Mouse (Mus musculus): ENCODE measurements around the gene Ttc23l. TPM values are rescaled to one million over a fixed set of nuclear protein-coding genes. Genes with fewer than 3 reads are reported as not detected.

The Ttc23l gene
- polyA plus RNA-seq, 1 experiment, result not detected

- no peaks in the 10 kb centered on the region for H3K27me3 ChIP-seq (ENCODE audit: control insufficient read depth, insufficient read depth, low read length)
Observed at GRCm38 (mm10) chr15:10564201-10564600, 5.7 kb upstream of the Ttc23l start.

DNA sequence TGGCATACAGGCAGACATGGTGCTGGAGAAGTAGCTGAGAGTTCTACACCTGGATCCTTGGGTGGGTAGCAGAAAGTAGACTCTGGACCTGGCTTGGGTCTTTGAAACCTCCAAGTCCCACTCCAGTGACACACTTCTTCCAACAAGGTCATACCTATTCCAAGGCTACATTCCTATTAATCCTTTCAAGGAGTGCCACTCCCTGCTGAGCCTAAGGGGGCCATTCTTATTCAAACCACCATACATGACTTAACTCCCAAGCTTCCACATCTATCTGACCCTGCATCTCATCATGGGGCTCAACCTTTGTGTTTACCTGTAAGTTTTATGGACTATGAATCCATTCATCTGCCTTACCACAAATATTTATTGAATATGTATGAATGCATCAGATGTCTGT, 3.8 kb upstream of the Ttc23l start:
- TF ChIP-seq CTCF (IDR thresholded peaks at IDR 0.05; ENCODE audit: borderline replicate concordance, control insufficient read depth, extremely low read depth, insufficient read depth, low read length, poor library complexity) (no peak), POLR2A (IDR thresholded peaks at IDR 0.05; ENCODE audit: control insufficient read depth, extremely low read depth, insufficient read depth, low read length, poor library complexity) (no peak)
- no peak overlapping the region for H3K4me3 ChIP-seq (ENCODE audit: control insufficient read depth, insufficient read depth, low read length)
- H3K27me3 ChIP-seq (ENCODE audit: control insufficient read depth, insufficient read depth, low read length), result no peaks in the 10 kb centered on the region
- no peaks in the 10 kb centered on the region for H3K4me1 ChIP-seq (replicated peaks; ENCODE audit: control insufficient read depth, insufficient read depth, low read length)
- no peak overlapping the region for H3K27ac ChIP-seq (ENCODE audit: control insufficient read depth, insufficient read depth, low read length)
- no peak for DNase-seq
- no peaks in the 10 kb centered on the region for H3K36me3 ChIP-seq (ENCODE audit: control insufficient read depth, insufficient read depth, low read length)

More at GRCm38 (mm10) chr15:10564201-10564600, 5.7 kb upstream of the Ttc23l start:
- no peak overlapping the region for H3K27ac ChIP-seq (ENCODE audit: control insufficient read depth, insufficient read depth, low read length)
- no peaks in the 10 kb centered on the region for H3K4me1 ChIP-seq (replicated peaks; ENCODE audit: control insufficient read depth, insufficient read depth, low read length)
- H3K4me3 ChIP-seq (ENCODE audit: control insufficient read depth, insufficient read depth, low read length), result no peak overlapping the region
- WGBS, result 71% methylated on average over 1 of the region's 1 CpGs
- DNase-seq, result no peak
- TF ChIP-seq CTCF (IDR thresholded peaks at IDR 0.05; ENCODE audit: borderline replicate concordance, control insufficient read depth, extremely low read depth, insufficient read depth, low read length, poor library complexity) (no peak), POLR2A (IDR thresholded peaks at IDR 0.05; ENCODE audit: control insufficient read depth, extremely low read depth, insufficient read depth, low read length, poor library complexity) (no peak)
- no peaks in the 10 kb centered on the region for H3K36me3 ChIP-seq (ENCODE audit: control insufficient read depth, insufficient read depth, low read length)

- WGBS, result 96% methylated on average over 7 of the region's 7 CpGs
- Histone ChIP-seq H3K36me3 (ENCODE audit: control insufficient read depth, insufficient read depth, low read length) (no peaks in the 10 kb centered on the region), H3K27ac (ENCODE audit: control insufficient read depth, insufficient read depth, low read length) (no peak overlapping the region), H3K4me3 (ENCODE audit: control insufficient read depth, insufficient read depth, low read length) (no peak overlapping the region), H3K27me3 (ENCODE audit: control insufficient read depth, insufficient read depth, low read length) (no peaks in the 10 kb centered on the region), H3K4me1 (replicated peaks; ENCODE audit: control insufficient read depth, insufficient read depth, low read length) (no peaks in the 10 kb centered on the region)
- TF ChIP-seq POLR2A (IDR thresholded peaks at IDR 0.05; ENCODE audit: control insufficient read depth, extremely low read depth, insufficient read depth, low read length, poor library complexity) (no peak), CTCF (IDR thresholded peaks at IDR 0.05; ENCODE audit: borderline replicate concordance, control insufficient read depth, extremely low read depth, insufficient read depth, low read length, poor library complexity) (no peak)
- DNase-seq, result no peak
Observed at GRCm38 (mm10) chr15:10560005-10560404, 1.5 kb upstream of the Ttc23l start.

DNA sequence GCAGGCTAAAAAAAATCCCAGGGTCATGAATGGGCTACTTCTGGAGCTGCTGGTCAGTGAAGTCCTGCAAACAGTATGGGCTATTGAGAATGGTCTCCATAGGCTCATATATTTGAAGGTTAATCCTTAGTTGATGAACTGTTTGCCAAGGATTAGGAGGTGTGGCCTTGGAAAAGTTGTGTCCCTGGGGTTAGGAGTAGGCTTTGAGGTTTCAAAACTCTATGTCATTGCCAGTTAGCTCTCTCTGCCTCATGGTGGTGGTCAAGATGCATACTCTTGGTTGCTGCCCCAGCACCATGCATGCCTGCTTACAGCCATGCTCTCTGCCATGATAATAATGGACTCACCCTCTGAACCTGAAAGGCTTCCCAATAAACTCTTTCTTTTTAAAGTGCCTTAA, 4.1 kb downstream of the Ttc23l start:
- TF ChIP-seq CTCF (IDR thresholded peaks at IDR 0.05; ENCODE audit: borderline replicate concordance, control insufficient read depth, extremely low read depth, insufficient read depth, low read length, poor library complexity), result no peak
- no peak for TF ChIP-seq POLR2A (IDR thresholded peaks at IDR 0.05; ENCODE audit: control insufficient read depth, extremely low read depth, insufficient read depth, low read length, poor library complexity)

DNA sequence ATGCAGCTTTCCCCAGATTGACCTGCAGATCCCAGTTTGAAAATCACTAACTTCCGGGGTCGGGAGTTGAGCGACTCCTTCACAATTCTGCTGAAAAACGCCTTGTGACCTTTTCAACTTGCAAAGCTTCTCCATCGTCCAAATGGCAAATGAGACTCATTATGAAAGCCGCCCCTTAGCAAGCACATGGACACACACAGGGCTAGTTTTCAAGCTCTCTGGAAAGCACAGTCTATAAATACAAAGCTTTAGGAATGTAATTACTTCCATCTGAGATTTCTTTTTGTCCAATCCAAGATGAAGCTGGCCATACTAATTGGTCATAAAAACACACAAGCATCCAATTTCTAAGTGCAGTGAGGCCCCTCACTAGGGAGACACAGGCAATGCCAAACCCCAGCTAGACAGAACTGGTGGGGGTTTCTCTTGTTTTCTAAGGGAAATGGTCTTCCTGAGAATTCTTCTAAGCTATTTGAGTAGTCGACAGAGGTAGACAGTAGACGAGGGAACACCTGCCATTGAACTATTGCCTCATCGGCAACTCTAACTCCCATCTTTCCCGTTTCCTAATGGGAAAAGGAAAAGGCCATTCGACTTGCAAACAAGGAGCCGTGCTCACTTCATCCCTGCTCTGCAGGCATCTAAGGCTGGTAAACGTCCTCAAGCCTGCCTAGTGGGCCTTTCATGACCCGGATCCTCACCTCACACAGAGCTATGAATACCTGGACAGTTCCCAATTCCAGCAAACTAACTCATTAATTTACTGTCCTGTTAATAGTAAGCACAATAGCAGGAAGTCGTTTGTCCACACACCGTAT, 18.0 kb downstream of the Ttc23l start:
- no peaks in the 10 kb centered on the region for H3K36me3 ChIP-seq (ENCODE audit: control insufficient read depth, insufficient read depth, low read length)
- TF ChIP-seq CTCF (IDR thresholded peaks at IDR 0.05; ENCODE audit: borderline replicate concordance, control insufficient read depth, extremely low read depth, insufficient read depth, low read length, poor library complexity), result no peak
- no peak for TF ChIP-seq POLR2A (IDR thresholded peaks at IDR 0.05; ENCODE audit: control insufficient read depth, extremely low read depth, insufficient read depth, low read length, poor library complexity)
- H3K4me1 ChIP-seq (replicated peaks; ENCODE audit: control insufficient read depth, insufficient read depth, low read length), result no peaks in the 10 kb centered on the region
- H3K27me3 ChIP-seq (ENCODE audit: control insufficient read depth, insufficient read depth, low read length), result no peaks in the 10 kb centered on the region
- DNase-seq, result no peak
- 88% methylated on average over 16 of the region's 16 CpGs for WGBS
- no peak overlapping the region for H3K27ac ChIP-seq (ENCODE audit: control insufficient read depth, insufficient read depth, low read length)
- no peak overlapping the region for H3K4me3 ChIP-seq (ENCODE audit: control insufficient read depth, insufficient read depth, low read length)

More for the DNA sequence above, 4.1 kb downstream of the Ttc23l start:
- H3K4me1 ChIP-seq (replicated peaks; ENCODE audit: control insufficient read depth, insufficient read depth, low read length), result no peaks in the 10 kb centered on the region
- DNase-seq, result no peak
- H3K27me3 ChIP-seq (ENCODE audit: control insufficient read depth, insufficient read depth, low read length), result no peaks in the 10 kb centered on the region
- no peak overlapping the region for H3K27ac ChIP-seq (ENCODE audit: control insufficient read depth, insufficient read depth, low read length)
- no peaks in the 10 kb centered on the region for H3K36me3 ChIP-seq (ENCODE audit: control insufficient read depth, insufficient read depth, low read length)
- no peak overlapping the region for H3K4me3 ChIP-seq (ENCODE audit: control insufficient read depth, insufficient read depth, low read length)

DNA sequence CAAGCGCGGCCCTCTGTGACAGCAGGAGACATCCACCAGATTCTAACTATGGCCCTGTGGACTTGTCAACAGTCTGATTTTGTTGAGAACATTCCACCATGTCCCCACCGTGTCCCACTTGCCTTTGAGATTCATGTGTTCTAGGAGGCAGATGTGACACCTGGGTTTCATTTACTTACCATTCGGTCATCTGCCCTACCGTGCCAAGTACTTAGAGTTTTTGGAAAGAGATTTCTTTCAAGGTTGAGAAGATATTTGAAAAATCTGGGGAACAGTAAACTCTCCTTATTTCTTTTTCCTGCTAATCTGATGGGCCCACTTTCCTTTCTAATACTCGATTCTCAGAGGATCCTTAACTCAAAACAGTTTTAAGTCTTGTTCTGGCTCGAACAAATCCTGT, 22.5 kb downstream of the Ttc23l start:
- TF ChIP-seq POLR2A (IDR thresholded peaks at IDR 0.05; ENCODE audit: control insufficient read depth, extremely low read depth, insufficient read depth, low read length, poor library complexity) (no peak), CTCF (IDR thresholded peaks at IDR 0.05; ENCODE audit: borderline replicate concordance, control insufficient read depth, extremely low read depth, insufficient read depth, low read length, poor library complexity) (no peak)
- 93% methylated on average over 7 of the region's 7 CpGs for WGBS
- Histone ChIP-seq H3K4me1 (replicated peaks; ENCODE audit: control insufficient read depth, insufficient read depth, low read length) (no peaks in the 10 kb centered on the region), H3K27ac (ENCODE audit: control insufficient read depth, insufficient read depth, low read length) (no peak overlapping the region), H3K27me3 (ENCODE audit: control insufficient read depth, insufficient read depth, low read length) (no peaks in the 10 kb centered on the region), H3K36me3 (ENCODE audit: control insufficient read depth, insufficient read depth, low read length) (no peaks in the 10 kb centered on the region), H3K4me3 (ENCODE audit: control insufficient read depth, insufficient read depth, low read length) (no peak overlapping the region)
- DNase-seq, result no peak
